Mouse (Mus musculus): ENCODE results near the gene Krt82. TPM values are rescaled to one million over a fixed set of nuclear protein-coding genes. Genes with fewer than 3 reads are reported as not detected.

Krt82 gene
- polyA plus RNA-seq, 1 experiment, result not detected

GRCm38 (mm10) chr15:101491431-101491830 is 59.0 kb downstream of the Krt82 start, which contains the start of gene Krt83:
Gene Krt83, minus strand, starts transcription at chr15:101491512.
- Histone ChIP-seq H3K4me3 (replicated peaks; ENCODE audit: extremely low read depth, low read depth, low read length) (no peak within 1 kb of the TSS), H3K4me1 (ENCODE audit: control insufficient read depth, insufficient read depth, low read length) (no peaks in the 10 kb centered on the region)
- 67% methylated on average over 6 of the region's 6 CpGs for WGBS
- no peak for DNase-seq
- TF ChIP-seq POLR2A (IDR thresholded peaks at IDR 0.05; ENCODE audit: borderline replicate concordance, extremely low read depth, low read depth, low read length) (no peak), CTCF (IDR thresholded peaks at IDR 0.05; ENCODE audit: insufficient read depth, low read length) (no peak)

Other genes with a start within 250 kb of the Krt82 start
- 130 and 155 TPM in 2 replicates for gene Krt80, start 180.5 kb downstream of the Krt82 start, polyA plus RNA-seq (2012; rRNA removed)
- gene Krt7, start 139.6 kb downstream of the Krt82 start, polyA plus RNA-seq (2012; rRNA removed), result 136 and 143 TPM in 2 replicates
- gene Krt87, start 111.9 kb downstream of the Krt82 start, polyA plus RNA-seq (2012; rRNA removed), result 0.24 and 0.44 TPM in 2 replicates
- gene Krt88, start 102.9 kb downstream of the Krt82 start, polyA plus RNA-seq (2012; rRNA removed), result not detected in 2 replicates
- gene Krt81, start 86.9 kb downstream of the Krt82 start, polyA plus RNA-seq (2012; rRNA removed), result not detected in 2 replicates
- gene Krt86, start 77.2 kb downstream of the Krt82 start, polyA plus RNA-seq (2012; rRNA removed), result 0.09 and 0.12 TPM in 2 replicates
- gene Krt83, start 59.2 kb downstream of the Krt82 start, polyA plus RNA-seq (2012; rRNA removed), result 0.06 and 0.25 TPM in 2 replicates
- gene Gm49425, start 33.4 kb downstream of the Krt82 start, polyA plus RNA-seq (2012; rRNA removed), result not detected in 2 replicates
- gene Krt84, start 17.8 kb downstream of the Krt82 start, polyA plus RNA-seq (2012; rRNA removed), result 0.13 TPM in 1 of 2 replicates, not detected in the other
- 0.22 TPM in 1 of 2 replicates, not detected in the other for gene Krt90, start 12.3 kb upstream of the Krt82 start, polyA plus RNA-seq (2012; rRNA removed)
- 0.14 TPM in 1 of 2 replicates, not detected in the other for gene Krt75, start 23.2 kb upstream of the Krt82 start, polyA plus RNA-seq (2012; rRNA removed)
- not detected in 2 replicates for gene Gm5414, start 77.5 kb upstream of the Krt82 start, polyA plus RNA-seq (2012; rRNA removed)
- gene Gm5478, start 96.7 kb upstream of the Krt82 start, polyA plus RNA-seq (2012; rRNA removed), result not detected in 2 replicates
- gene Krt6b, start 129.6 kb upstream of the Krt82 start, polyA plus RNA-seq (2012; rRNA removed), result 1.5 TPM in 1 of 2 replicates, not detected in the other
- gene Krt6a, start 143.6 kb upstream of the Krt82 start, polyA plus RNA-seq (2012; rRNA removed), result 7.3 TPM in 1 of 2 replicates, not detected in the other
- gene Krt5, start 162.2 kb upstream of the Krt82 start, polyA plus RNA-seq (2012; rRNA removed), result 0.79 and 103 TPM in 2 replicates
- not detected in 2 replicates for gene Krt71, start 192.4 kb upstream of the Krt82 start, polyA plus RNA-seq (2012; rRNA removed)
- gene Krt72, start 235.8 kb upstream of the Krt82 start, polyA plus RNA-seq (2012; rRNA removed), result not detected in 2 replicates